Comparison of ENCODE assay signal across 29 mouse cellular contexts in the genomic region with DNA sequence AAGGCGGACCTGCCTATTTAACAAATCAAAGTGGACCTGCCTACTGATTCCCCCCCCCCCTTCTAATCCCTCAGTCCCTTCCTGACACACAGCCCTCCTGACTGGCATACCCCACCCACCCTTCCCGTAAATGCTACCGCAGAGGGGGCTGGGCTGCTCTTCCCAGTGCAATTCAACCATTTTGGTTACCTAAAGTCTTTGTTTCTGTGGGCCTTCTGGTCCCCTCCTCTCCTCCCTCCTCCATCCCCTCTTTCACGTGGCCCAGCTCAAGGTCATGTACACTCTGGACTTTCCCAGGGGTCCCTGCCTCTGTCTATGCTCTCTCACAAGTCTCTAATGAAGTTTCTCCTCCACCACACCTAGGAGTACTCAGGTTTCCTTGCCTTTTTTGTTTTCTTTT. TPM values are rescaled to one million over a fixed set of nuclear protein-coding genes. Genes with fewer than 3 reads are reported as not detected.
DNase-seq lines count a peak whose midpoint lies in the region; ATAC-seq and TF ChIP-seq lines count a peak whose summit lies in the region.
"Had no signal": no experiment of that assay in that cellular context is flagged by ENCODE, and none has a peak within 500 bp of the region (broad histone marks: within the 10 kb centered on the region; RNA-seq: fewer than 3 reads in every experiment).

No protein-coding gene starts in this region.

- H3K4me3 ChIP-seq in hindbrain, embryonic 10.5 days = no peak overlapping the region
- H3K4me3 ChIP-seq in hindbrain, embryonic 11.5 days (ENCODE audit: low read depth, low read length) = no peak overlapping the region
- H3K4me3 ChIP-seq in stomach, embryonic 16.5 days (replicated peaks; ENCODE audit: low read length) = no peak overlapping the region
- no peak overlapping the region for H3K4me3 ChIP-seq in stomach, postnatal 0 days (ENCODE audit: low read depth, low read length)
- H3K4me3 ChIP-seq in embryonic facial prominence, embryonic 10.5 days = no peak overlapping the region
- no peak overlapping the region for H3K4me3 ChIP-seq in liver, embryonic 11.5 days (ENCODE audit: low read depth, low read length)
- H3K4me3 ChIP-seq: hindbrain, embryonic 15.5 days; liver, embryonic 15.5 days; midbrain, embryonic 15.5 days had no signal

- TF ChIP-seq EP300 in stomach, postnatal 0 days (optimal IDR thresholded peaks at IDR 0.05) = no peak

- ATAC-seq in hindbrain, embryonic 11.5 days (ENCODE audit: low FRiP score) = no peak
- peak; percentile 37; the same call in 1 of the 2 replicates for ATAC-seq in stomach, embryonic 16.5 days (ENCODE audit: insufficient read depth, low FRiP score)
- ATAC-seq in stomach, postnatal 0 days (ENCODE audit: low FRiP score, low TSS enrichment) = no peak
- no peak for ATAC-seq in liver, embryonic 11.5 days (replicated peaks; ENCODE audit: low FRiP score)
- ATAC-seq: forebrain, embryonic 14.5 days; inflammation-experienced regulatory T-cells, adult 6 months; midbrain, embryonic 15.5 days had no signal

- H3K4me2 ChIP-seq in hindbrain, embryonic 11.5 days (replicated peaks; ENCODE audit: low read depth, low read length) = no peak overlapping the region
- no peak overlapping the region for H3K4me2 ChIP-seq in stomach, embryonic 16.5 days (ENCODE audit: low read depth, low read length)
- no peak overlapping the region for H3K4me2 ChIP-seq in stomach, postnatal 0 days (replicated peaks; ENCODE audit: low read depth)
- H3K4me2 ChIP-seq in liver, embryonic 11.5 days = no peak overlapping the region
- H3K4me2 ChIP-seq: heart, embryonic 11.5 days; hindbrain, embryonic 15.5 days; liver, embryonic 15.5 days; lung, embryonic 14.5 days; midbrain, embryonic 15.5 days had no signal

- peak overlapping the region; percentile 40; the same call in 1 of the 2 replicates for H3K27ac ChIP-seq in hindbrain, embryonic 10.5 days
- no peak overlapping the region for H3K27ac ChIP-seq in hindbrain, embryonic 11.5 days (ENCODE audit: low read depth, low read length)
- no peak overlapping the region for H3K27ac ChIP-seq in stomach, embryonic 16.5 days (ENCODE audit: low read length)
- no peak overlapping the region for H3K27ac ChIP-seq in stomach, postnatal 0 days (replicated peaks)
- 0 out of 2 replicates have a peak overlapping the region, but pooled peaks have one; percentile 14 for H3K27ac ChIP-seq in embryonic facial prominence, embryonic 10.5 days (replicated peaks)
- no peak overlapping the region for H3K27ac ChIP-seq in liver, embryonic 11.5 days (ENCODE audit: low read depth, low read length)
- H3K27ac ChIP-seq: hindbrain, embryonic 15.5 days; liver, embryonic 15.5 days; midbrain, embryonic 15.5 days had no signal

- TF ChIP-seq CTCF in stomach, postnatal 0 days (IDR thresholded peaks at IDR 0.05; ENCODE audit: low read depth) = no peak

- peaks cover 4% of the 10 kb centered on the region for H3K4me1 ChIP-seq in hindbrain, embryonic 10.5 days (replicated peaks)
- H3K4me1 ChIP-seq in hindbrain, embryonic 11.5 days (replicated peaks; ENCODE audit: control insufficient read depth, insufficient read depth, low read length) = no peaks in the 10 kb centered on the region
- no peaks in the 10 kb centered on the region for H3K4me1 ChIP-seq in stomach, embryonic 16.5 days (ENCODE audit: control insufficient read depth, insufficient read depth, low read length)
- no peaks in the 10 kb centered on the region for H3K4me1 ChIP-seq in stomach, postnatal 0 days (replicated peaks; ENCODE audit: control insufficient read depth, insufficient read depth)
- peaks cover 17% of the 10 kb centered on the region for H3K4me1 ChIP-seq in embryonic facial prominence, embryonic 10.5 days
- H3K4me1 ChIP-seq in liver, embryonic 11.5 days (replicated peaks; ENCODE audit: control insufficient read depth, insufficient read depth, low read length) = no peaks in the 10 kb centered on the region
- H3K4me1 ChIP-seq: hindbrain, embryonic 15.5 days; liver, embryonic 15.5 days; midbrain, embryonic 15.5 days had no signal

- H3K27me3 ChIP-seq in hindbrain, embryonic 10.5 days (ENCODE audit: insufficient read depth, poor library complexity, severe bottlenecking) = no peaks in the 10 kb centered on the region; the same call in 1 of the 2 replicates
- no peaks in the 10 kb centered on the region for H3K27me3 ChIP-seq in hindbrain, embryonic 11.5 days (ENCODE audit: control insufficient read depth, insufficient read depth, low read length)
- no peaks in the 10 kb centered on the region for H3K27me3 ChIP-seq in stomach, embryonic 16.5 days (ENCODE audit: control insufficient read depth, insufficient read depth, low read length)
- H3K27me3 ChIP-seq in stomach, postnatal 0 days (ENCODE audit: control insufficient read depth, insufficient read depth, low read length) = no peaks in the 10 kb centered on the region
- H3K27me3 ChIP-seq in embryonic facial prominence, embryonic 10.5 days (replicated peaks; ENCODE audit: low read depth, poor library complexity, severe bottlenecking) = peaks cover 5% of the 10 kb centered on the region; the same call in 1 of the 2 replicates
- H3K27me3 ChIP-seq in liver, embryonic 11.5 days (replicated peaks; ENCODE audit: control insufficient read depth, insufficient read depth, low read length) = no peaks in the 10 kb centered on the region
- H3K27me3 ChIP-seq: hindbrain, embryonic 15.5 days; liver, embryonic 15.5 days; midbrain, embryonic 15.5 days had no signal

- WGBS in hindbrain, embryonic 10.5 days = 11% methylated on average over 4 of the region's 4 CpGs
- 29% methylated on average over 3 of the region's 4 CpGs for WGBS in hindbrain, embryonic 11.5 days
- WGBS in stomach, embryonic 16.5 days = 36% methylated on average over 4 of the region's 4 CpGs
- 56% methylated on average over 4 of the region's 4 CpGs for WGBS in stomach, postnatal 0 days
- 10% methylated on average over 4 of the region's 4 CpGs for whole genome bisulfite sequencing in embryonic facial prominence, embryonic 10.5 days
- WGBS in liver, embryonic 11.5 days = 15% methylated on average over 4 of the region's 4 CpGs

- H3K36me3 ChIP-seq in hindbrain, embryonic 10.5 days = no peaks in the 10 kb centered on the region
- H3K36me3 ChIP-seq in hindbrain, embryonic 11.5 days (ENCODE audit: control insufficient read depth, insufficient read depth, low read length) = no peaks in the 10 kb centered on the region
- H3K36me3 ChIP-seq in stomach, embryonic 16.5 days (ENCODE audit: control insufficient read depth, insufficient read depth, low read length) = no peaks in the 10 kb centered on the region
- no peaks in the 10 kb centered on the region for H3K36me3 ChIP-seq in stomach, postnatal 0 days (ENCODE audit: control insufficient read depth, insufficient read depth, low read length)
- no peaks in the 10 kb centered on the region for H3K36me3 ChIP-seq in embryonic facial prominence, embryonic 10.5 days (replicated peaks)
- no peaks in the 10 kb centered on the region for H3K36me3 ChIP-seq in liver, embryonic 11.5 days (ENCODE audit: control insufficient read depth, insufficient read depth, low read length)
- H3K36me3 ChIP-seq: G1E; hindbrain, embryonic 15.5 days; liver, embryonic 15.5 days; midbrain, embryonic 15.5 days had no signal

- H3K9ac ChIP-seq in hindbrain, embryonic 11.5 days (ENCODE audit: low read depth, low read length) = no peak overlapping the region
- H3K9ac ChIP-seq in stomach, embryonic 16.5 days (ENCODE audit: low read length) = no peak overlapping the region
- H3K9ac ChIP-seq in stomach, postnatal 0 days (ENCODE audit: low read length) = no peak overlapping the region
- H3K9ac ChIP-seq in liver, embryonic 11.5 days (ENCODE audit: low read depth, low read length) = no peak overlapping the region
- H3K9ac ChIP-seq: hindbrain, embryonic 15.5 days; liver, embryonic 15.5 days; lung, embryonic 14.5 days; midbrain, embryonic 15.5 days had no signal

- no peak for DNase-seq in hindbrain, embryonic 10.5 days (ENCODE audit: low spot score)
- no peak for DNase-seq in hindbrain, embryonic 11.5 days (ENCODE audit: low spot score)
- no peak for DNase-seq in stomach, postnatal 0 days (ENCODE audit: low spot score)
- DNase-seq in embryonic facial prominence, embryonic 10.5 days (ENCODE audit: low spot score) = peak; percentile 17
- no peak for DNase-seq in B cell, adult 2 months
- no peak for DNase-seq in liver, embryonic 11.5 days (ENCODE audit: low spot score)
- DNase-seq: adrenal gland, postnatal 36 days; cerebellum, adult 18-20 months; cerebellum, postnatal 10 days; gastrocnemius, postnatal 25 days; heart, adult 11 months; heart, postnatal 4 days; kidney, adult 11 months; kidney, postnatal 14 days; layer of hippocampus, postnatal 36 days; liver; lung, embryonic 14.5 days; lung, postnatal 14 days; right cerebral cortex, postnatal 25 days; thymus, adult 2 months; thymus, postnatal 36 days had no signal

- H3K9me3 ChIP-seq in hindbrain, embryonic 10.5 days = no peaks in the 10 kb centered on the region
- no peaks in the 10 kb centered on the region for H3K9me3 ChIP-seq in hindbrain, embryonic 11.5 days (ENCODE audit: control insufficient read depth, low read length)
- no peaks in the 10 kb centered on the region for H3K9me3 ChIP-seq in stomach, embryonic 16.5 days (replicated peaks; ENCODE audit: control insufficient read depth, low read length)
- H3K9me3 ChIP-seq in stomach, postnatal 0 days (ENCODE audit: control insufficient read depth, low read length) = no peaks in the 10 kb centered on the region
- no peaks in the 10 kb centered on the region for H3K9me3 ChIP-seq in embryonic facial prominence, embryonic 10.5 days
- no peaks in the 10 kb centered on the region for H3K9me3 ChIP-seq in liver, embryonic 11.5 days (ENCODE audit: control insufficient read depth, low read length)
- H3K9me3 ChIP-seq: hindbrain, embryonic 15.5 days; liver, embryonic 15.5 days; midbrain, embryonic 15.5 days had no signal

RNA-seq across cellular contexts. Expression of gene Spry2, which starts 37.3 kb away (rescaled TPM):
- 30.1 and 31.7 TPM in 2 replicates for polyA plus RNA-seq in hindbrain, embryonic 10.5 days (2016; fragmentation: Nextera tagmentation; extraction: Ambion mirVana)
- 37.4 and 37.7 TPM in 2 replicates for polyA plus RNA-seq in hindbrain, embryonic 11.5 days (2014; fragmentation: Nextera tagmentation; extraction: Ambion mirVana)
- polyA plus RNA-seq in stomach, embryonic 16.5 days (2015; fragmentation: Nextera tagmentation; extraction: Ambion mirVana) = 45.1 and 47.5 TPM in 2 replicates
- 45.8 and 49.2 TPM in 2 replicates for polyA plus RNA-seq in stomach, postnatal 0 days (2015; fragmentation: Nextera tagmentation; extraction: Ambion mirVana)
- 40.0 and 41.8 TPM in 2 replicates for polyA plus RNA-seq in embryonic facial prominence, embryonic 10.5 days (2016; fragmentation: Nextera tagmentation; extraction: Ambion mirVana)
- polyA plus RNA-seq in liver, embryonic 11.5 days (2014; fragmentation: Nextera tagmentation; extraction: Ambion mirVana) = 13.5 and 15.3 TPM in 2 replicates
- polyA plus RNA-seq: G1E had no signal

Comparison
In these comparisons a context has a peak if more than half of its experiments do, and no peak if none do; other contexts are left out.
1. H3K27ac ChIP-seq: peak in hindbrain, embryonic 10.5 days (single experiment) and embryonic facial prominence, embryonic 10.5 days (single experiment); none in hindbrain, embryonic 11.5 days (single experiment), stomach, embryonic 16.5 days (single experiment), stomach, postnatal 0 days (single experiment) and liver, embryonic 11.5 days (single experiment).